Mouse (Mus musculus) layer of hippocampus, postnatal 25 days (tissue): ENCODE results near the gene Kmt5c. TPM values are rescaled to one million over a fixed set of nuclear protein-coding genes. Genes with fewer than 3 reads are reported as not detected.
"Not testable (repeated sequence)": the region's sequence is repeated elsewhere in the genome, so short reads cannot be mapped to it uniquely, and the experiment has no call there.

Experiments used
- DNase-seq, 2 experiments: peaks; one replicate each; pipeline ENCODE4 v3.0.0; 2022; ENCODE audit warnings: mixed read lengths in 2 of 2, low spot score in 1 of 2; ENCODE audit errors: extremely low spot score in 1 of 2
- total RNA-seq, 2 experiments: library from RNA; stranded (reverse); gene quantifications; 2 replicates each; pipeline ENCODE4 v1.2.3; 2021

Gene Kmt5c
- total RNA-seq, 2 experiments from 2014 or later, result 23.5 to 34.3 TPM

- DNase-seq, result peak; percentile 45 to 49
These were observed 48.9 kb downstream of the Kmt5c start for GRCm38 (mm10) chr7:4788499-4789435.

GRCm38 (mm10) chr7:4789436-4789935 is 49.6 kb downstream of the Kmt5c start, which contains the start of gene Tmem238:
TSS of gene Tmem238 (minus strand) at chr7:4789656.
- no peak for DNase-seq

- peak; percentile 86 to 89 for DNase-seq
These were observed 52.6 kb downstream of the Kmt5c start, which contains the start of gene Rpl28 for GRCm38 (mm10) chr7:4792278-4793212. TSS of gene Rpl28 (plus strand) at chr7:4792874.

- not testable (repeated sequence) for DNase-seq
These were observed 53.3 kb downstream of the Kmt5c start for GRCm38 (mm10) chr7:4793248-4793647.

- no peak for DNase-seq
These were observed 53.8 kb downstream of the Kmt5c start for GRCm38 (mm10) chr7:4793674-4794073.

- no peak for DNase-seq
These were observed 54.8 kb downstream of the Kmt5c start for GRCm38 (mm10) chr7:4794631-4795168.

- no peak for DNase-seq
These were observed 56.0 kb downstream of the Kmt5c start for GRCm38 (mm10) chr7:4795767-4796433.

Other genes starting within 250 kb of the Kmt5c start
- gene Ppp1r12c, start 238.4 kb upstream of the Kmt5c start, total RNA-seq, result 100 to 1,000 TPM; 128 to 167 TPM
- gene Tnnt1, start 223.7 kb upstream of the Kmt5c start, total RNA-seq, result 1 to 10 TPM; 1.5 to 1.9 TPM
- under 1 TPM in 1 of 2 experiments, not detected in 1; 0.44 TPM for gene Tnni3, start 215.9 kb upstream of the Kmt5c start, total RNA-seq
- under 1 TPM; 0.34 to 0.38 TPM for gene Dnaaf3, start 207.7 kb upstream of the Kmt5c start, total RNA-seq
- gene Syt5, start 192.6 kb upstream of the Kmt5c start, total RNA-seq, result 100 to 1,000 TPM; 213 to 232 TPM
- gene Ptprh, start 136.1 kb upstream of the Kmt5c start, total RNA-seq, result under 1 TPM; 0.27 to 0.42 TPM
- gene Tmem86b, start 108.7 kb upstream of the Kmt5c start, total RNA-seq, result 10 to 100 TPM; 12.5 to 17.3 TPM
- 100 to 1,000 TPM; 126 to 135 TPM for gene Ppp6r1, start 81.1 kb upstream of the Kmt5c start, total RNA-seq
- 10 to 100 TPM; 89.0 to 91.9 TPM for gene Hspbp1, start 55.0 kb upstream of the Kmt5c start, total RNA-seq
- gene Brsk1, start 49.5 kb upstream of the Kmt5c start, total RNA-seq, result 100 to 1,000 TPM; 330 to 348 TPM
- gene Tmem150b, start 14.9 kb upstream of the Kmt5c start, total RNA-seq, result not detected
- 1 to 10 TPM; 5.2 to 6.1 TPM for gene Cox6b2, start 13.0 kb downstream of the Kmt5c start, total RNA-seq
- not detected for gene Fam71e2, start 31.2 kb downstream of the Kmt5c start, total RNA-seq
- under 1 TPM; 0.27 to 0.49 TPM for gene Il11, start 42.7 kb downstream of the Kmt5c start, total RNA-seq
- not detected for gene Tmem190, start 42.8 kb downstream of the Kmt5c start, total RNA-seq
- 1 to 10 TPM; 2.2 to 2.6 TPM for gene Tmem238, start 49.5 kb downstream of the Kmt5c start, total RNA-seq
- 100 to 1,000 TPM; 484 to 506 TPM for gene Rpl28, start 52.8 kb downstream of the Kmt5c start, total RNA-seq
- gene Ube2s, start 72.5 kb downstream of the Kmt5c start, total RNA-seq, result 100 to 1,000 TPM in 1 of 2 experiments, 10 to 100 TPM in 1; 97.7 to 112 TPM
- 100 to 1,000 TPM; 132 to 182 TPM for gene Shisa7, start 104.6 kb downstream of the Kmt5c start, total RNA-seq
- gene Isoc2b, start 130.1 kb downstream of the Kmt5c start, total RNA-seq, result 1 to 10 TPM; 5.6 to 6.0 TPM
- 10 to 100 TPM; 11.2 to 12.4 TPM for gene Isoc2a, start 137.0 kb downstream of the Kmt5c start, total RNA-seq
- under 1 TPM; 0.27 to 0.38 TPM for gene Gm36210, start 166.4 kb downstream of the Kmt5c start, total RNA-seq
- 10 to 100 TPM; 13.4 to 14.3 TPM for gene Zfp628, start 175.1 kb downstream of the Kmt5c start, total RNA-seq
- gene Nat14, start 181.9 kb downstream of the Kmt5c start, total RNA-seq, result 100 to 1,000 TPM; 109 to 112 TPM
- 1 to 10 TPM; 1.4 to 2.3 TPM for gene Ssc5d, start 185.7 kb downstream of the Kmt5c start, total RNA-seq
- under 1 TPM in 1 of 2 experiments, not detected in 1; 0.59 TPM for gene Sbk2, start 224.3 kb downstream of the Kmt5c start, total RNA-seq
- gene Sbk3, start 231.1 kb downstream of the Kmt5c start, total RNA-seq, result under 1 TPM; 0.59 to 0.66 TPM